Mouse (Mus musculus): ENCODE data around the gene Gm37240.

GRCm38 (mm10) chr3:84825990-84826389, 1061.3 kb downstream of the Gm37240 start:
- TF ChIP-seq POLR2A (IDR thresholded peaks at IDR 0.05; ENCODE audit: borderline replicate concordance, low read depth, low read length) (no peak), CTCF (IDR thresholded peaks at IDR 0.05; ENCODE audit: low read depth, low read length) (no peak)

All from bone marrow macrophage, adult 2 months (primary cell).